Mouse (Mus musculus) forebrain, embryonic 13.5 days (tissue): ENCODE results near the gene Sumo2. TPM values are rescaled to one million over a fixed set of nuclear protein-coding genes. Genes with fewer than 3 reads are reported as not detected.
"Not testable (repeated sequence)": the region's sequence is repeated elsewhere in the genome, so short reads cannot be mapped to it uniquely, and the experiment has no call there.

ENCODE experiments used
- ATAC-seq: fragments of 200-750 bp; cut with Nextera tagmentation; 2 replicates; pipeline ENCODE4 v1.8.0; 2017
- H3K27ac ChIP-seq: fragments of 300-500 bp; sonication (generic); 2 replicates; pipeline ENCODE4 v1.5.1; 2015; ENCODE audit warnings: inconsistent platforms, mild to moderate bottlenecking, moderate library complexity
- H3K27me3 ChIP-seq: fragments of 300-500 bp; sonication (generic); 2 replicates; pipeline ENCODE4 v1.6.1; 2015; ENCODE audit warnings: mild to moderate bottlenecking, inconsistent platforms
- H3K36me3 ChIP-seq: fragments of 300-500 bp; sonication (generic); 2 replicates; pipeline ENCODE4 v1.6.1; 2015; ENCODE audit warnings: mild to moderate bottlenecking, inconsistent platforms; ENCODE audit not compliant: poor library complexity, severe bottlenecking
- H3K4me1 ChIP-seq: fragments of 300-500 bp; sonication (generic); 2 replicates; pipeline ENCODE4 v1.6.1; 2015; ENCODE audit warnings: inconsistent platforms
- H3K4me2 ChIP-seq: fragments of 300-500 bp; sonication (generic); 2 replicates; pipeline ENCODE4 v1.6.1; 2015; ENCODE audit warnings: inconsistent platforms, mild to moderate bottlenecking, moderate library complexity
- H3K4me3 ChIP-seq: fragments of 300-500 bp; sonication (generic); 2 replicates; pipeline ENCODE4 v1.5.1; 2015; ENCODE audit warnings: mild to moderate bottlenecking, inconsistent platforms
- H3K9ac ChIP-seq: fragments of 300-500 bp; sonication (generic); 2 replicates; pipeline ENCODE4 v1.6.1; 2015; ENCODE audit warnings: mild to moderate bottlenecking, inconsistent platforms
- H3K9me3 ChIP-seq: fragments of 300-500 bp; sonication (generic); replicated peaks from 2 replicates; pipeline ENCODE4 v1.6.1; 2016; ENCODE audit warnings: inconsistent platforms
- WGBS: fragments of 180-500 bp; shearing (Covaris S2); methylation state at CpG from one replicate; pipeline ENCODE4 v1.1.7; 2015; 5-methylcytosine and 5-hydroxymethylcytosine counted together
- polyA plus RNA-seq: library from polyadenylated mRNA; unstranded; fragments of >200 nt; fragmentation: Nextera tagmentation; extraction: Ambion mirVana; gene quantifications from 2 replicates; pipeline ENCODE4 v1.2.1, GENCODE M21; 2015

Gene Sumo2
- polyA plus RNA-seq, 1 experiment from 2014 or later = 1,571 TPM

DNA sequence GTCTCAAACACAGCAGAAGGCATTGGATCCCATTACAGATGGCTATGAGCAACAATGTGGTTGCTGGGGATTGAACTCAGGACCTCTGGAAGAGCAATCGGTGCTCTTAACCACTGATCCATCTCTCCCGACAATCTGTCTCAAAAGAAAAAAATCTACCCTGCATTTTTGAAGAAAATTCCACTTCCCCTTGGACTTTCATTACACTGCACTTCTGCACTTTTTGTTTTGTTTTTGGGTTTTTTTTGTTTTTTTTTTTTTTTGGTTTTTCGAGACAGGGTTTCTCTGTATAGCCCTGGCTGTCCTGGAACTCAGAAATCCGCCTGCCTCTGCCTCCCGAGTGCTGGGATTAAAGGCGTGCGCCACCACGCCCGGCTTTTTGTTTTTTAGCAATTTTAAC, 39.5 kb downstream of the Sumo2 start:
- not testable (repeated sequence) for H3K27ac ChIP-seq, H3K27me3 ChIP-seq, H3K9me3 ChIP-seq, H3K4me1 ChIP-seq, ATAC-seq, H3K4me3 ChIP-seq, H3K4me2 ChIP-seq, H3K9ac ChIP-seq
- peaks cover 49% of the 10 kb centered on the region for H3K36me3 ChIP-seq
- WGBS = 88% methylated on average over 9 of the region's 9 CpGs

DNA sequence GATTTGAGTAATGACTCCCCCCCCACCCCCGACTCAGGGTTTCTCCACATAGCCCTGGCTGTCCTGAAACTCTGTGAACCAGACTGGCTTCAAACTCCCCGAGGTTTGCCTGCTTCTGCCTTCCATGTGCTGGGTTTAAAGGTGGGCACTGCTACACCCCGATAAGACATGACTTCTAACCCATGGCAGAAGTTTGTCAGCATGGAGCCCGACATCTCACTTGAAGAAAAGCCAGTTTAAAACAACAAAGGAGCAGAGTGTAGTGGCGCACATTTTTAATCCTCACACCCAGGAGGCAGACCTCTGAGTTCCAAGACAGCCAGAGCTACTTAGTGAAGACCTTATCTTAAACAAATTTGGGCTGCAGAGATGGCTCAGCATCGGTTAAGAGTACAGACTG, 43.7 kb downstream of the Sumo2 start:
- H3K9ac ChIP-seq = peak overlapping the region; percentile 78
- 34% methylated on average over 6 of the region's 6 CpGs for WGBS

DNA sequence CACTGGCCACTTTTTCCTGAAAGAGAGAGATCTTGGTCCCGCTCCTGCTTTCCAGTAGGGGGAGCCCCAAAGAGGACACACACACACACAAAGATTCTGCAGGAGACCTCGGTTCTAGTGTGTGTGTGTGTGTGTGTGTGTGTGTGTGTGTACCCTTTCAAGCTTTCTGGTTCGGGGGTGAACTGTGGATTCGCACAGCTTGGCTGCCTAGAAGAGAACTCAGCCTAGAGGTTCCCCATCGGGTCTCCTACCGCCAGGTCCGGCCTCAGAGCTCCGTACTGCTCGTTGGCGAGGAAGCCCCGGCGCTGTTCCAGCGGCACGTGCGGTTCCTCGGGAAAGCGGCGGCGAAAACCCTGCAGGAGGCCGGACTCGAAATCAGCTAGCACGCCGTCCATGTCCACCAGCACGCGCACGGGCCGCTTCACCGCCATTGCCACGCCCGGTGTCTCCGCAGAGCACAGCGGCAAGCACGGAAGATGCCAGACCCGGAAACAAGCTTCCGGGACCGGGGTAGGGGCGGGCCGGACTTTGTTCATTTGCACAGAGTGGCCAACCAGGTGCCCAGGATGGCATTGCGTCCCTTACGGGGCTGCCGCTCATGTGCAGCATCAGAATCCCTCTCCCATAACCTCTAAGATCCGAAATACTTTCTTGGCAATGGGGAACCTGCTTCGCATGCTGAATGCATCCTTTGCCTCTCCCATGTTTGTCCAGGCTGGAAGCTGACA, 44.6 kb downstream of the Sumo2 start, which contains the start of gene Nt5c:
Gene Nt5c, minus strand, starts transcription at position 507 of the 728 bp plus-strand sequence.
- H3K4me1 ChIP-seq = peaks cover 22% of the 10 kb centered on the region

More for the DNA sequence above, 43.7 kb downstream of the Sumo2 start:
- Histone ChIP-seq H3K4me3 (peak overlapping the region; percentile 71), H3K9me3 (no peaks in the 10 kb centered on the region), H3K36me3 (peaks cover 25% of the 10 kb centered on the region), H3K4me1 (peaks cover 22% of the 10 kb centered on the region), H3K27ac (no peak overlapping the region), H3K27me3 (no peaks in the 10 kb centered on the region), H3K4me2 (peak overlapping the region; percentile 80)
- ATAC-seq = no peak

GRCm38 (mm10) chr11:115490441-115491355, 45.4 kb downstream of the Sumo2 start:
- 23% methylated on average over 25 of the region's 25 CpGs for WGBS
- Histone ChIP-seq H3K4me2 (peak overlapping the region; percentile 80), H3K36me3 (peaks cover 17% of the 10 kb centered on the region), H3K27ac (peak overlapping the region; percentile 78), H3K9ac (peak overlapping the region; percentile 78), H3K9me3 (no peaks in the 10 kb centered on the region), H3K27me3 (no peaks in the 10 kb centered on the region), H3K4me1 (peaks cover 22% of the 10 kb centered on the region), H3K4me3 (peak overlapping the region; percentile 71)
- peak; percentile 70 for ATAC-seq

More for the DNA sequence above, 44.6 kb downstream of the Sumo2 start, which contains the start of gene Nt5c:
- WGBS = under 1% methylated on average over 43 of the region's 43 CpGs
- peak; percentile 88 for ATAC-seq
- H3K9ac ChIP-seq = peak within 1 kb of the TSS; percentile 78
- H3K36me3 ChIP-seq = peaks cover 17% of the 10 kb centered on the region
- no peaks in the 10 kb centered on the region for H3K9me3 ChIP-seq
- H3K4me3 ChIP-seq = peak within 1 kb of the TSS; percentile 71
- no peaks in the 10 kb centered on the region for H3K27me3 ChIP-seq
- peak within 1 kb of the TSS; percentile 78 for H3K27ac ChIP-seq
- peak within 1 kb of the TSS; percentile 80 for H3K4me2 ChIP-seq

GRCm38 (mm10) chr11:115488551-115489104, 47.4 kb downstream of the Sumo2 start:
- 88% methylated on average over 19 of the region's 19 CpGs for WGBS
- Histone ChIP-seq H3K4me2 (no peak overlapping the region), H3K9me3 (no peaks in the 10 kb centered on the region), H3K9ac (no peak overlapping the region), H3K4me3 (no peak overlapping the region), H3K36me3 (peaks cover 17% of the 10 kb centered on the region), H3K27ac (no peak overlapping the region), H3K27me3 (no peaks in the 10 kb centered on the region), H3K4me1 (peaks cover 22% of the 10 kb centered on the region)
- ATAC-seq = no peak

DNA sequence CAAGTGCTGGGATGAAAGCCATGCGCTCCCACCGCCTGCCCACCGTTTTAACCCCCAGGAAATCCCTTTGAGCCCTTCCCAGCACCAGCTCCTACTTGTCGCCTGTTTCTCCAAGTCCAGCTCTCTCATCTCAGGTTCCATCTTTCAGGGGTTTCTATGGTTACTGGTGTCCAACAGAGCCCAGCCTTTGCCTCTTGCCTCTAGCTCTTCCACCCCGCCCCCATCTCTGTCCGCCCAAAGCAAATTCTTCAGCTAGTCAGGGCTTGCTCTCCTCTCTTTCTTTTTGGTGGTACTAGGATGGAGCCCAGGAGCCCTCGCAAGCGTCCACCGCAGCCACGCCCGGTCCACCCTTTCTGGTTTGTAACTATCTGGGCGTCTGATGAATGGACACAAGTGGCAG, 50.9 kb downstream of the Sumo2 start:
- H3K36me3 ChIP-seq = peaks cover 17% of the 10 kb centered on the region
- no peaks in the 10 kb centered on the region for H3K27me3 ChIP-seq
- ATAC-seq = no peak
- no peak overlapping the region for H3K27ac ChIP-seq
- 26% methylated on average over 12 of the region's 12 CpGs for WGBS
- H3K9me3 ChIP-seq = no peaks in the 10 kb centered on the region
- H3K4me1 ChIP-seq = peaks cover 3% of the 10 kb centered on the region; the same call in 1 of the 2 replicates
- H3K4me3 ChIP-seq = no peak overlapping the region
- H3K9ac ChIP-seq = no peak overlapping the region
- no peak overlapping the region for H3K4me2 ChIP-seq

DNA sequence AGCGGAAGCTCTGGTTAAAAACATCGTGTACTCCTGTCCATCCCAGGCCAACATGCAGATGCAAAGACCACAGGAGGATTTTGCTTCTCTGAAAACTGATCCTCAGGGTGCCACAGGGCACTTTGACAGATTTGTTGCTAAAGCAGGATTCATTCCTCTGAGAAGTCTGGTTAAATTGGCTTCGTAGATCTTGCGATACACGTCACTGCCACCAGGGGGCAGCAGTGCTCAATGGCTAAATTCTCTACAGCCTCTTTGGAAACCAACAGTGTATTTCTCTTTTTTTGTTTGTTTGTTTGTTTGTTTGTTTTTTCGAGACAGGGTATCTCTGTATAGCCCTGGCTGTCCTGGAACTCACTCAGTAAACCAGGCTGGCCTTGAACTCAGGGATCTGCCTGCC, 52.4 kb downstream of the Sumo2 start:
- Histone ChIP-seq H3K9ac (no peak overlapping the region), H3K36me3 (peaks cover 4% of the 10 kb centered on the region), H3K27ac (no peak overlapping the region), H3K27me3 (no peaks in the 10 kb centered on the region), H3K4me3 (no peak overlapping the region), H3K4me1 (no peaks in the 10 kb centered on the region), H3K9me3 (no peaks in the 10 kb centered on the region), H3K4me2 (no peak overlapping the region)
- WGBS = 18% methylated on average over 6 of the region's 6 CpGs
- ATAC-seq = no peak

GRCm38 (mm10) chr11:115483278-115483677, 52.8 kb downstream of the Sumo2 start:
- H3K4me3 ChIP-seq = no peak overlapping the region
- ATAC-seq = no peak
- no peak overlapping the region for H3K9ac ChIP-seq
- H3K27me3 ChIP-seq = no peaks in the 10 kb centered on the region
- no peaks in the 10 kb centered on the region; the same call in 1 of the 2 replicates for H3K36me3 ChIP-seq
- H3K4me1 ChIP-seq = no peaks in the 10 kb centered on the region
- WGBS = 73% methylated on average over 11 of the region's 11 CpGs
- H3K9me3 ChIP-seq = no peaks in the 10 kb centered on the region
- H3K4me2 ChIP-seq = no peak overlapping the region
- H3K27ac ChIP-seq = no peak overlapping the region

- WGBS = 86% methylated on average over 6 of the region's 6 CpGs
- Histone ChIP-seq H3K4me2 (no peak overlapping the region), H3K4me1 (peaks cover 8% of the 10 kb centered on the region), H3K4me3 (no peak overlapping the region), H3K9me3 (no peaks in the 10 kb centered on the region), H3K27me3 (no peaks in the 10 kb centered on the region), H3K27ac (no peak overlapping the region), H3K36me3 (no peaks in the 10 kb centered on the region; the same call in 1 of the 2 replicates), H3K9ac (no peak overlapping the region)
- no peak for ATAC-seq
These were observed 54.4 kb downstream of the Sumo2 start for GRCm38 (mm10) chr11:115481553-115482259.

GRCm38 (mm10) chr11:115478296-115478938, 57.7 kb downstream of the Sumo2 start:
- H3K4me3 ChIP-seq = no peak overlapping the region
- no peaks in the 10 kb centered on the region; the same call in 1 of the 2 replicates for H3K36me3 ChIP-seq
- no peak overlapping the region for H3K9ac ChIP-seq
- peaks cover 29% of the 10 kb centered on the region for H3K4me1 ChIP-seq
- H3K4me2 ChIP-seq = no peak overlapping the region
- no peak overlapping the region for H3K27ac ChIP-seq
- ATAC-seq = no peak
- 91% methylated on average over 9 of the region's 9 CpGs for WGBS
- H3K27me3 ChIP-seq = no peaks in the 10 kb centered on the region
- H3K9me3 ChIP-seq = no peaks in the 10 kb centered on the region

DNA sequence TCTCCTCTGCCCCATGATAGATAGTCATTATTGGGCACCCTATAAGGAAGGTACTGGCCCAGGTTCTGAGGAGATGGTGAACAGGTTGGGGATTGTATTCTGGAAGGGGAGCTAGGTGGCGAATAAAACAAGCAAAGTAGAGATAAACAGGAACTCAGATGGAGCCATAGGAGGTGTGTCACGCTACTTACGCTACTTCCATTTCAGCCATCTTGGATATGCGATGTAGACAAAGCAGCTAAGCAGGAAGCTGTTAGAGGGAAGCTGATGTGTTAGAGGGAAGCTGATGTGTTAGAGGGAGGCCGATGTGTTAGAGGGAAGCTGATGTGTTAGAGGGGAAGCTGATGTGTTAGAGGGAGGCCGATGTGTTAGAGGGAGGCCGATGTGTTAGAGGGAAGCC, 58.7 kb downstream of the Sumo2 start:
- Histone ChIP-seq H3K4me2 (peak overlapping the region; percentile 95; the same call in 1 of the 2 replicates), H3K4me1 (peaks cover 33% of the 10 kb centered on the region), H3K4me3 (peak overlapping the region; percentile 83; the same call in 1 of the 2 replicates), H3K9ac (0 out of 2 replicates have a peak overlapping the region, but pooled peaks have one; percentile 48)
- H3K36me3 ChIP-seq, ATAC-seq, H3K27me3 ChIP-seq, H3K27ac ChIP-seq, H3K9me3 ChIP-seq: not testable (repeated sequence)
- WGBS = 92% methylated on average over 7 of the region's 7 CpGs
